Mouse (Mus musculus): Measurements from ENCODE around the gene Tmem269. TPM values are rescaled to one million over a fixed set of nuclear protein-coding genes. Genes with fewer than 3 reads are reported as not detected.

Gene Tmem269
- not detected in 2 replicates for polyA plus RNA-seq (2014; fragmentation: Nextera tagmentation; extraction: Ambion mirVana)

- ATAC-seq (replicated peaks; ENCODE audit: low FRiP score), result 0 out of 2 replicates have a peak, but pooled peaks have one; percentile 24
- H3K4me3 ChIP-seq (ENCODE audit: low read depth, low read length), result no peak within 1 kb of the TSS
- H3K9me3 ChIP-seq (ENCODE audit: control insufficient read depth, low read length), result no peaks in the 10 kb centered on the region
- 6% methylated on average over 11 of the region's 11 CpGs for WGBS
- no peaks in the 10 kb centered on the region for H3K36me3 ChIP-seq (ENCODE audit: control insufficient read depth, insufficient read depth, low read length)
- peaks cover 4% of the 10 kb centered on the region; the same call in 1 of the 2 replicates for H3K4me1 ChIP-seq (replicated peaks; ENCODE audit: control insufficient read depth, insufficient read depth, low read length)
- no peak within 1 kb of the TSS for H3K4me2 ChIP-seq (ENCODE audit: low read depth, low read length, severe bottlenecking)
- no peak within 1 kb of the TSS for H3K27ac ChIP-seq (ENCODE audit: low read depth, low read length)
- H3K27me3 ChIP-seq (ENCODE audit: control insufficient read depth, insufficient read depth, low read length), result no peaks in the 10 kb centered on the region
- H3K9ac ChIP-seq (ENCODE audit: low read length), result no peak within 1 kb of the TSS
- no peak for DNase-seq (ENCODE audit: low spot score)
Observed at GRCm38 (mm10) chr4:119218169-119218568, at the start of gene Tmem269. Tmem269 (minus strand) TSS chr4:119218217.

DNA sequence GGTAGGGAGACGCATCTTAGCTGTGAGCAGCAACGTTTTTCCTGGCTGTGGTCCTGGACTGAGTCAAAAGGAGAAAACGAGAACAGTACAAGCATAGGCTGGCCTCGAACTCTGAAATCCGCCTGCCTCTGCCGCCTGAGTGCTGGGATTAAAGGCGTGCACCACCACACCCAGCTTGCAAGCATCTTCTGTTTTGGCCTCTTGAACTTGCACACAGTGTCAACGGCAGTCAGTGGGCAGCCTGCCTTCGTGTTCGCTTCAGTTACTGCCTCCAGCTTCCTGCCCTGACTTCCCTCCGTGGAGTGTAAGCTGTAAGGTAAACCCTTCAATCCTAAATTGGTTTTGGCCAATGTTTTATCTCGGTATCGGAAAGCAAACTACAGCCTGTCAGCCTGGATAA, 48.6 kb upstream of the Tmem269 start:
- ATAC-seq (replicated peaks; ENCODE audit: low FRiP score), result no peak

GRCm38 (mm10) chr4:119263459-119263858, 45.4 kb upstream of the Tmem269 start:
- Histone ChIP-seq H3K27me3 (ENCODE audit: control insufficient read depth, insufficient read depth, low read length) (no peaks in the 10 kb centered on the region), H3K36me3 (ENCODE audit: control insufficient read depth, insufficient read depth, low read length) (no peaks in the 10 kb centered on the region), H3K4me2 (ENCODE audit: low read depth, low read length, severe bottlenecking) (no peak overlapping the region), H3K4me3 (ENCODE audit: low read depth, low read length) (no peak overlapping the region), H3K9me3 (ENCODE audit: control insufficient read depth, low read length) (no peaks in the 10 kb centered on the region), H3K9ac (ENCODE audit: low read length) (no peak overlapping the region), H3K27ac (ENCODE audit: low read depth, low read length) (no peak overlapping the region), H3K4me1 (replicated peaks; ENCODE audit: control insufficient read depth, insufficient read depth, low read length) (no peaks in the 10 kb centered on the region)
- 78% methylated on average over 3 of the region's 3 CpGs for WGBS
- DNase-seq (ENCODE audit: low spot score) (no peak), ATAC-seq (replicated peaks; ENCODE audit: low FRiP score) (no peak)

More for the DNA sequence above, 48.6 kb upstream of the Tmem269 start:
- no peak overlapping the region for H3K4me2 ChIP-seq (ENCODE audit: low read depth, low read length, severe bottlenecking)
- no peaks in the 10 kb centered on the region for H3K9me3 ChIP-seq (ENCODE audit: control insufficient read depth, low read length)
- H3K27me3 ChIP-seq (ENCODE audit: control insufficient read depth, insufficient read depth, low read length), result no peaks in the 10 kb centered on the region
- WGBS, result 78% methylated on average over 13 of the region's 13 CpGs
- no peak overlapping the region for H3K27ac ChIP-seq (ENCODE audit: low read depth, low read length)
- no peak overlapping the region for H3K9ac ChIP-seq (ENCODE audit: low read length)
- H3K4me3 ChIP-seq (ENCODE audit: low read depth, low read length), result no peak overlapping the region
- DNase-seq (ENCODE audit: low spot score), result peak; percentile 42
- no peaks in the 10 kb centered on the region for H3K4me1 ChIP-seq (replicated peaks; ENCODE audit: control insufficient read depth, insufficient read depth, low read length)
- peaks cover 3% of the 10 kb centered on the region for H3K36me3 ChIP-seq (ENCODE audit: control insufficient read depth, insufficient read depth, low read length)

DNA sequence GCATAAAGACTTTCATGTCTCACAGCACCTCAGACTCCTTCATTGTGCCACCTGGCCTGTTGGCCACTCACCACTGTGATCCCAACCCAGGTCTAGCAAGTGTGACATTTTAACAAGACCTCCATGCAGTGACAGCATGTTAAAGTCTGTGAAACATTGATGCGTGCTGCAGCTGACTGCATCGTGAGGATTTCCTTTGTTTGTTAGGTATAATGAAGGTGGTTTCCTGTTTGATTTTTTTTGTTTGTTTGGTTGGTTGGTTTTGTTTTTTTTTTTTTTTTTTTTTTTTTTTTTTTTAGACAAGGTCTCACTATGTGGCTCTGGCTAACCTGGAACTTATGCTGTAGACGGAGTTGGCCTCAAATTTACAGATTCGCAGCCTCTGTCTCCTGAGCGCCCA, 44.5 kb upstream of the Tmem269 start:
- WGBS, result 94% methylated on average over 5 of the region's 5 CpGs
- Histone ChIP-seq H3K4me1 (replicated peaks; ENCODE audit: control insufficient read depth, insufficient read depth, low read length) (no peaks in the 10 kb centered on the region), H3K4me2 (ENCODE audit: low read depth, low read length, severe bottlenecking) (no peak overlapping the region), H3K4me3 (ENCODE audit: low read depth, low read length) (no peak overlapping the region), H3K27ac (ENCODE audit: low read depth, low read length) (no peak overlapping the region), H3K27me3 (ENCODE audit: control insufficient read depth, insufficient read depth, low read length) (no peaks in the 10 kb centered on the region), H3K9ac (ENCODE audit: low read length) (no peak overlapping the region), H3K36me3 (ENCODE audit: control insufficient read depth, insufficient read depth, low read length) (no peaks in the 10 kb centered on the region), H3K9me3 (ENCODE audit: control insufficient read depth, low read length) (no peaks in the 10 kb centered on the region)
- peak; percentile 37 for DNase-seq (ENCODE audit: low spot score)
- no peak for ATAC-seq (replicated peaks; ENCODE audit: low FRiP score)

DNA sequence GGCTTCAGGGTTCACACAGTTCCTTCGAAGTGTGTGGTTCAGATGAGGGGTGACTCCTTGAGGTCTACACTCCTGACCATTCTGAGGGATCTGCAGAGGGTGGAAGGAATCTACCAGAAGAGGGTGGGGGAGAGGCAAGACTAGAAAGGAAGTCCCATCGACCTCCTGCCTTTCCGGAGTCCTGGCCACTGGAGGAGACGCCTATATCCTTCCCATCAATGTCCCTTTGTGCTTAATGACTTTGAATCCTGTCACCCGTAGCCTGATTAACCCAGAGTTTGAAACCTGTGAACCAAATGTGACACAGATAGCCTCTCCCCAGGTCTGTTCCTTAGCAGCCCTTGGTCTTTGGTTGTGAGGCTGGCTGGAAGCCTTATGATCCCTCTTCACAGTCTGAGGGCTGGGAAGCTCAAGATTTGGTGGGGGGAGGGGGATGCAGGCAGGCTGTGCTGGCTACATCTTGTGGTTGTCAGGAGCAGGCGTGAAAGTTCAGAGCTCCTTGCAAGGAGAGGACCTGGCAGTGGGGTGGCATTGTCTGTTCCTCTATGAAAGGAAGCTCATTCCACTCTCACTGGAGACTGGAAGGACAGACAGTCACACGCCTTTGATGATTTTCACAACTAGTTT, 43.2 kb upstream of the Tmem269 start:
- H3K4me3 ChIP-seq (ENCODE audit: low read depth, low read length), result no peak overlapping the region
- ATAC-seq (replicated peaks; ENCODE audit: low FRiP score) (no peak), DNase-seq (ENCODE audit: low spot score) (peak; percentile 51)
- H3K27me3 ChIP-seq (ENCODE audit: control insufficient read depth, insufficient read depth, low read length), result no peaks in the 10 kb centered on the region
- no peak overlapping the region; the same call in 1 of the 2 replicates for H3K9ac ChIP-seq (ENCODE audit: low read length)
- H3K27ac ChIP-seq (ENCODE audit: low read depth, low read length), result no peak overlapping the region
- H3K9me3 ChIP-seq (ENCODE audit: control insufficient read depth, low read length), result no peaks in the 10 kb centered on the region
- 78% methylated on average over 7 of the region's 7 CpGs for WGBS
- H3K4me1 ChIP-seq (replicated peaks; ENCODE audit: control insufficient read depth, insufficient read depth, low read length), result no peaks in the 10 kb centered on the region
- no peaks in the 10 kb centered on the region for H3K36me3 ChIP-seq (ENCODE audit: control insufficient read depth, insufficient read depth, low read length)
- no peak overlapping the region for H3K4me2 ChIP-seq (ENCODE audit: low read depth, low read length, severe bottlenecking)

DNA sequence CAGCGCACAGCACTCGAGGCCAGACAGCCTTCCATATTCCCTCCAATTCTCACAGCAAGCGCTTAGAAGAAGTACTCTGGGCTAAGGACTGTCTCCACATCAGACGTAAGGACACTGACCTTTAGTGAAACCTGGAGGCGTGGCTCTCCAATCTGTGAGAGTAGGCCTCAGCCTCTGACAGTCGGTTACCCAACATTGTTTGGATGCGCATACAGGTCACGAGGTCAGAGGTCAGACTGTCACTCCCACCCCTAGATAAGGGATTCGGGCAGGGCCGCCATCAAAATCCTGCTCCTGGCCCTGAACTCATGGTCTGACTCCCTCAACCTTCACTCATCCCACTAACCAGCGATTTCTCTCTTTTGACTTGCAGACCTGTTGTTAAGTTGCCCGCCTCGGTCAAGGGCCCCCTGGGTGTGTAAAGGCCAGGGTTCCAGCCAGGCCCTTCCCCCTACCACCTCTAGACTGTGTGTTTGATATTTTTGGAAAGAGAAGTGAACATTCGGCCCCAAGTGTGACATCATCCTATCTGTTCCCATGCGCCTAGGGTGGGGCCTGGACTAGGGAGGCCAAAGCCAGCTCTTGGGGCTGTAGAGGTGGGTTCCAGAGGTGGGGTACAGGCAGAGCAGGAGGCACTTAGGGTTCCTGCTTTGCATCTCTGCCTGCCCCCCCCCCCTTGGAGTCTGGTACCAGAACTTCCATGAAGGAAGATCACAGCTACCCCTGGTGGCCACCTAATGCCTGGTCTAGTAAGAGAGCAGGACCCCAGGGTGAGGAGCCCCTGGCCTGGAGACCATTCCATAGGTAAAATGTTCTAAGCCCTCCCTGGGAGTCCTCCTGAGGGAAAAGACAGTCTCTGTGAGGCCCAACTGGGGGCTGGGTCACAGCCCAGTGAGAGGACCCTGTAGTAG, 41.6 kb upstream of the Tmem269 start:
- Histone ChIP-seq H3K36me3 (ENCODE audit: control insufficient read depth, insufficient read depth, low read length) (no peaks in the 10 kb centered on the region), H3K4me2 (ENCODE audit: low read depth, low read length, severe bottlenecking) (no peak overlapping the region), H3K4me1 (replicated peaks; ENCODE audit: control insufficient read depth, insufficient read depth, low read length) (peaks cover 4% of the 10 kb centered on the region; the same call in 1 of the 2 replicates), H3K27me3 (ENCODE audit: control insufficient read depth, insufficient read depth, low read length) (no peaks in the 10 kb centered on the region), H3K27ac (ENCODE audit: low read depth, low read length) (no peak overlapping the region), H3K9me3 (ENCODE audit: control insufficient read depth, low read length) (no peaks in the 10 kb centered on the region), H3K9ac (ENCODE audit: low read length) (no peak overlapping the region), H3K4me3 (ENCODE audit: low read depth, low read length) (no peak overlapping the region)
- DNase-seq (ENCODE audit: low spot score), result no peak
- WGBS, result 84% methylated on average over 15 of the region's 15 CpGs
- no peak; the same call in 1 of the 2 replicates for ATAC-seq (replicated peaks; ENCODE audit: low FRiP score)

GRCm38 (mm10) chr4:119257083-119257482, 39.1 kb upstream of the Tmem269 start:
- Histone ChIP-seq H3K4me1 (replicated peaks; ENCODE audit: control insufficient read depth, insufficient read depth, low read length) (peaks cover 10% of the 10 kb centered on the region; the same call in 1 of the 2 replicates), H3K9me3 (ENCODE audit: control insufficient read depth, low read length) (no peaks in the 10 kb centered on the region), H3K27ac (ENCODE audit: low read depth, low read length) (no peak overlapping the region), H3K9ac (ENCODE audit: low read length) (no peak overlapping the region), H3K36me3 (ENCODE audit: control insufficient read depth, insufficient read depth, low read length) (no peaks in the 10 kb centered on the region), H3K4me2 (ENCODE audit: low read depth, low read length, severe bottlenecking) (no peak overlapping the region), H3K4me3 (ENCODE audit: low read depth, low read length) (no peak overlapping the region), H3K27me3 (ENCODE audit: control insufficient read depth, insufficient read depth, low read length) (no peaks in the 10 kb centered on the region)
- no peak for DNase-seq (ENCODE audit: low spot score)
- ATAC-seq (replicated peaks; ENCODE audit: low FRiP score), result no peak
- WGBS, result 82% methylated on average over 6 of the region's 6 CpGs

DNA sequence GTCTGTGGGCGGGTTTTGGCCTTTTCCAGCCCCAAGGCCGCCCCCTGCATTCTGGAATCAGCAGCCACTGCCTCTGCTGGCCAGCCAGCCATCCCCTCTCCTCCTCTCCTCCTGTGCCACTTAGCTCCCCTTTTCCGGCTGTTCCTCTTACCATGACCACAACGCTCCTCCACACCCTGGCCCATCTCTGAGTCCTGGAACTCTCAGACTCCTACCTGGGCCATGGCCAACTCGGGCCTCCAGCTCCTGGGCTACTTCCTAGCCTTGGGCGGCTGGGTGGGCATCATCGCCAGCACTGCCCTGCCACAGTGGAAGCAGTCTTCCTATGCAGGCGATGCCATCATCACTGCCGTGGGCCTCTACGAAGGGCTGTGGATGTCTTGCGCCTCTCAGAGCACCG, 37.3 kb upstream of the Tmem269 start, which contains the start of gene Cldn19:
TSS of gene Cldn19 (plus strand) at position 64 of the 400 bp plus-strand sequence.
- no peak within 1 kb of the TSS for H3K4me3 ChIP-seq (ENCODE audit: low read depth, low read length)
- WGBS, result 73% methylated on average over 12 of the region's 12 CpGs
- DNase-seq (ENCODE audit: low spot score) (no peak), ATAC-seq (replicated peaks; ENCODE audit: low FRiP score) (no peak)
- no peaks in the 10 kb centered on the region for H3K36me3 ChIP-seq (ENCODE audit: control insufficient read depth, insufficient read depth, low read length)
- H3K4me1 ChIP-seq (replicated peaks; ENCODE audit: control insufficient read depth, insufficient read depth, low read length), result peaks cover 10% of the 10 kb centered on the region; the same call in 1 of the 2 replicates
- H3K9ac ChIP-seq (ENCODE audit: low read length), result peak within 1 kb of the TSS; percentile 23; the same call in 1 of the 2 replicates
- H3K4me2 ChIP-seq (ENCODE audit: low read depth, low read length, severe bottlenecking), result no peak within 1 kb of the TSS
- H3K9me3 ChIP-seq (ENCODE audit: control insufficient read depth, low read length), result no peaks in the 10 kb centered on the region
- peak within 1 kb of the TSS; percentile 0; the same call in 1 of the 2 replicates for H3K27ac ChIP-seq (ENCODE audit: low read depth, low read length)
- H3K27me3 ChIP-seq (ENCODE audit: control insufficient read depth, insufficient read depth, low read length), result no peaks in the 10 kb centered on the region
